21 mouse cellular contexts compared by ENCODE assay signal in genomic region chr1:61903271-61904007, GRCm38 (mm10).
"Had no signal": no experiment of that assay in that cellular context is flagged by ENCODE, and none has a peak within 500 bp of the region (broad histone marks: within the 10 kb centered on the region; RNA-seq: fewer than 3 reads in every experiment).

No protein-coding gene starts in this region.

- ATAC-seq: inflammation-experienced regulatory T-cells, adult 6 months; intestine, embryonic 15.5 days; intestine, postnatal 0 days had no signal

- H3K36me3 ChIP-seq: heart, embryonic 10.5 days; heart, embryonic 12.5 days; hindbrain, embryonic 10.5 days; hindbrain, embryonic 12.5 days; intestine, embryonic 15.5 days; limb, embryonic 10.5 days; limb, embryonic 12.5 days had no signal

- H3K4me1 ChIP-seq: heart, embryonic 10.5 days; heart, embryonic 12.5 days; hindbrain, embryonic 12.5 days; intestine, embryonic 15.5 days; limb, embryonic 10.5 days; limb, embryonic 12.5 days had no signal

- H3K4me3 ChIP-seq: gastrocnemius, adult 2 months; heart, embryonic 10.5 days; heart, embryonic 12.5 days; hindbrain, embryonic 10.5 days; hindbrain, embryonic 12.5 days; intestine, embryonic 15.5 days; layer of hippocampus, adult 2 months; left cerebral cortex, adult 2 months; limb, embryonic 10.5 days; limb, embryonic 12.5 days had no signal

- H3K27ac ChIP-seq: gastrocnemius, adult 2 months; heart, embryonic 10.5 days; hindbrain, embryonic 10.5 days; hindbrain, embryonic 12.5 days; hindbrain, embryonic 14.5 days; intestine, embryonic 15.5 days; layer of hippocampus, adult 2 months; left cerebral cortex, adult 2 months; limb, embryonic 10.5 days; limb, embryonic 12.5 days had no signal

- H3K9me3 ChIP-seq: heart, embryonic 10.5 days; heart, embryonic 12.5 days; hindbrain, embryonic 10.5 days; hindbrain, embryonic 12.5 days; intestine, embryonic 15.5 days; limb, embryonic 10.5 days; limb, embryonic 12.5 days had no signal

- H3K27me3 ChIP-seq: heart, embryonic 12.5 days; hindbrain, embryonic 12.5 days; intestine, embryonic 15.5 days; limb, embryonic 12.5 days had no signal

- H3K9ac ChIP-seq: heart, embryonic 12.5 days; hindbrain, embryonic 12.5 days; hindbrain, embryonic 14.5 days; intestine, embryonic 15.5 days; limb, embryonic 12.5 days had no signal

- DNase-seq: gastrocnemius, postnatal 10 days; heart, postnatal 4 days; kidney, adult 18-20 months; kidney, adult 8-10 months; kidney, postnatal 25 days; kidney, postnatal 4 days; liver had no signal

- H3K4me2 ChIP-seq: heart, embryonic 12.5 days; hindbrain, embryonic 12.5 days; hindbrain, embryonic 14.5 days; intestine, embryonic 15.5 days; limb, embryonic 12.5 days; liver, embryonic 11.5 days had no signal
